Mouse (Mus musculus) hindbrain, embryonic 11.5 days (tissue): Measurements from ENCODE around the gene Aasdh. TPM values are rescaled to one million over a fixed set of nuclear protein-coding genes. Genes with fewer than 3 reads are reported as not detected.
"Not testable (repeated sequence)": the region's sequence is repeated elsewhere in the genome, so short reads cannot be mapped to it uniquely, and the experiment has no call there.

Source experiments
- ATAC-seq: fragments of 200-750 bp; cut with Nextera tagmentation; 2 replicates; pipeline ENCODE4 v1.8.0; 2017; ENCODE audit warnings: mild to moderate bottlenecking, moderate TSS enrichment, moderate library complexity; ENCODE audit not compliant: low FRiP score
- DNase-seq: peaks from one replicate; pipeline ENCODE4 v3.0.0-alpha.2; 2015; ENCODE audit warnings: low spot score
- H3K27ac ChIP-seq: fragments of 300-500 bp; sonication (generic); 2 replicates; pipeline ENCODE4 v1.5.1; 2014; ENCODE audit warnings: mild to moderate bottlenecking, low read depth, low read length
- H3K27me3 ChIP-seq: fragments of 300-500 bp; sonication (generic); 2 replicates; pipeline ENCODE4 v1.6.1; 2014; ENCODE audit warnings: mild to moderate bottlenecking, low read length, moderate library complexity, mixed read lengths; ENCODE audit not compliant: control insufficient read depth, insufficient read depth
- H3K36me3 ChIP-seq: fragments of 300-500 bp; sonication (generic); 2 replicates; pipeline ENCODE4 v1.6.1; 2014; ENCODE audit warnings: mild to moderate bottlenecking, low read length, moderate library complexity, mixed read lengths; ENCODE audit not compliant: control insufficient read depth, insufficient read depth
- H3K4me1 ChIP-seq: fragments of 300-500 bp; sonication (generic); replicated peaks from 2 replicates; pipeline ENCODE4 v1.6.1; 2014; ENCODE audit warnings: low read length, mixed read lengths; ENCODE audit not compliant: control insufficient read depth, insufficient read depth
- H3K4me2 ChIP-seq: fragments of 300-500 bp; sonication (generic); replicated peaks from 2 replicates; pipeline ENCODE4 v1.6.1; 2014; ENCODE audit warnings: mild to moderate bottlenecking, low read depth, low read length
- H3K4me3 ChIP-seq: fragments of 300-500 bp; sonication (generic); 2 replicates; pipeline ENCODE4 v1.5.1; 2014; ENCODE audit warnings: low read depth, low read length
- H3K9ac ChIP-seq: fragments of 300-500 bp; sonication (generic); 2 replicates; pipeline ENCODE4 v1.6.1; 2014; ENCODE audit warnings: low read depth, low read length
- H3K9me3 ChIP-seq: fragments of 300-500 bp; sonication (generic); 2 replicates; pipeline ENCODE4 v1.6.1; 2016; ENCODE audit warnings: low read length; ENCODE audit not compliant: control insufficient read depth
- WGBS: fragments of 180-500 bp; shearing (Covaris S2); extraction: QIAGEN DNeasy Blood & Tissue Kit; methylation state at CpG from one replicate; pipeline ENCODE4 v1.1.7; 2014; 5-methylcytosine and 5-hydroxymethylcytosine counted together
- polyA plus RNA-seq: library from polyadenylated mRNA; unstranded; fragments of >200 nt; fragmentation: Nextera tagmentation; extraction: Ambion mirVana; gene quantifications from 2 replicates; pipeline ENCODE4 v1.2.1, GENCODE M21; 2014

Aasdh gene
- polyA plus RNA-seq, 1 experiment from 2014 or later = 17.2 TPM

GRCm38 (mm10) chr5:76924296-76924695, 19.0 kb upstream of the Aasdh start:
- H3K4me1 ChIP-seq = no peaks in the 10 kb centered on the region
- H3K4me2 ChIP-seq = no peak overlapping the region
- no peak overlapping the region for H3K9ac ChIP-seq
- WGBS = 81% methylated on average over 1 of the region's 1 CpGs
- H3K27me3 ChIP-seq = no peaks in the 10 kb centered on the region
- peaks cover 7% of the 10 kb centered on the region; the same call in 1 of the 2 replicates for H3K36me3 ChIP-seq
- H3K27ac ChIP-seq = no peak overlapping the region
- H3K4me3 ChIP-seq = no peak overlapping the region
- H3K9me3 ChIP-seq = no peaks in the 10 kb centered on the region
- ATAC-seq = no peak
- DNase-seq = no peak

GRCm38 (mm10) chr5:76923428-76923827, 18.1 kb upstream of the Aasdh start:
- Histone ChIP-seq H3K36me3 (peaks cover 7% of the 10 kb centered on the region; the same call in 1 of the 2 replicates), H3K4me2 (no peak overlapping the region), H3K9me3 (no peaks in the 10 kb centered on the region), H3K27me3 (no peaks in the 10 kb centered on the region), H3K9ac (no peak overlapping the region), H3K27ac (no peak overlapping the region), H3K4me1 (no peaks in the 10 kb centered on the region), H3K4me3 (no peak overlapping the region)
- ATAC-seq (no peak), DNase-seq (no peak)
- WGBS = 95% methylated on average over 13 of the region's 13 CpGs

- H3K9ac ChIP-seq = no peak overlapping the region
- H3K27ac ChIP-seq = no peak overlapping the region
- H3K27me3 ChIP-seq = no peaks in the 10 kb centered on the region
- DNase-seq (no peak), ATAC-seq (no peak)
- no peak overlapping the region for H3K4me3 ChIP-seq
- peaks cover 7% of the 10 kb centered on the region; the same call in 1 of the 2 replicates for H3K36me3 ChIP-seq
- WGBS = 91% methylated on average over 4 of the region's 4 CpGs
- H3K4me1 ChIP-seq = no peaks in the 10 kb centered on the region
- H3K9me3 ChIP-seq = no peaks in the 10 kb centered on the region
- H3K4me2 ChIP-seq = no peak overlapping the region
Observed at GRCm38 (mm10) chr5:76922833-76923232, 17.5 kb upstream of the Aasdh start.

- not testable (repeated sequence) for H3K9me3 ChIP-seq, H3K9ac ChIP-seq, DNase-seq, H3K4me3 ChIP-seq, H3K27ac ChIP-seq, H3K27me3 ChIP-seq, H3K4me1 ChIP-seq, ATAC-seq, H3K36me3 ChIP-seq, H3K4me2 ChIP-seq
- 94% methylated on average over 5 of the region's 5 CpGs for WGBS
Observed at GRCm38 (mm10) chr5:76912522-76912921, 7.2 kb upstream of the Aasdh start.

- H3K9me3 ChIP-seq = no peaks in the 10 kb centered on the region
- no peak for ATAC-seq
- H3K4me2 ChIP-seq = no peak overlapping the region
- no peaks in the 10 kb centered on the region for H3K27me3 ChIP-seq
- no peaks in the 10 kb centered on the region for H3K36me3 ChIP-seq
- H3K4me3 ChIP-seq = no peak overlapping the region
- 89% methylated on average over 3 of the region's 3 CpGs for WGBS
- no peak overlapping the region for H3K9ac ChIP-seq
- H3K4me1 ChIP-seq = no peaks in the 10 kb centered on the region
- H3K27ac ChIP-seq = no peak overlapping the region
- no peak for DNase-seq
Observed at GRCm38 (mm10) chr5:76910807-76911206, 5.5 kb upstream of the Aasdh start.

- no peak for ATAC-seq
- H3K4me1 ChIP-seq = no peaks in the 10 kb centered on the region
- H3K9ac ChIP-seq = peak overlapping the region; percentile 82
- DNase-seq = no peak
- H3K36me3 ChIP-seq = no peaks in the 10 kb centered on the region
- H3K4me3 ChIP-seq = peak overlapping the region; percentile 69
- H3K4me2 ChIP-seq = peak overlapping the region; percentile 77
- H3K27me3 ChIP-seq = no peaks in the 10 kb centered on the region
- no peak overlapping the region for H3K27ac ChIP-seq
- WGBS = 34% methylated on average over 3 of the region's 3 CpGs
- H3K9me3 ChIP-seq = no peaks in the 10 kb centered on the region
Observed at GRCm38 (mm10) chr5:76906155-76906499, 813 bp upstream of the Aasdh start.

- Histone ChIP-seq H3K9ac (peak overlapping the region; percentile 82), H3K27ac (peak overlapping the region; percentile 61; the same call in 1 of the 2 replicates), H3K36me3 (no peaks in the 10 kb centered on the region), H3K9me3 (no peaks in the 10 kb centered on the region), H3K4me1 (no peaks in the 10 kb centered on the region), H3K4me3 (peak overlapping the region; percentile 69), H3K4me2 (peak overlapping the region; percentile 60), H3K27me3 (no peaks in the 10 kb centered on the region)
- DNase-seq (peak; percentile 37), ATAC-seq (peak; percentile 0; the same call in 1 of the 2 replicates)
- 1% methylated on average over 19 of the region's 19 CpGs for WGBS
Observed at GRCm38 (mm10) chr5:76904713-76905404, 455 bp downstream of the Aasdh start.

- H3K9me3 ChIP-seq = no peaks in the 10 kb centered on the region
Observed at GRCm38 (mm10) chr5:76902131-76902530, 3.2 kb downstream of the Aasdh start.

GRCm38 (mm10) chr5:76893084-76893483, 12.2 kb downstream of the Aasdh start:
- WGBS = 81% methylated on average over 2 of the region's 2 CpGs
- no peak for DNase-seq
- no peak for ATAC-seq

More at GRCm38 (mm10) chr5:76902131-76902530, 3.2 kb downstream of the Aasdh start:
- ATAC-seq (no peak), DNase-seq (no peak)
- Histone ChIP-seq H3K4me1 (no peaks in the 10 kb centered on the region), H3K4me2 (no peak overlapping the region), H3K4me3 (no peak overlapping the region), H3K27me3 (no peaks in the 10 kb centered on the region), H3K9ac (no peak overlapping the region), H3K36me3 (no peaks in the 10 kb centered on the region), H3K27ac (no peak overlapping the region)
- WGBS = 87% methylated on average over 4 of the region's 4 CpGs

More at GRCm38 (mm10) chr5:76893084-76893483, 12.2 kb downstream of the Aasdh start:
- no peak overlapping the region for H3K4me2 ChIP-seq
- no peaks in the 10 kb centered on the region for H3K27me3 ChIP-seq
- H3K4me3 ChIP-seq = no peak overlapping the region
- H3K9ac ChIP-seq = no peak overlapping the region
- no peaks in the 10 kb centered on the region for H3K4me1 ChIP-seq
- no peaks in the 10 kb centered on the region for H3K36me3 ChIP-seq
- no peaks in the 10 kb centered on the region for H3K9me3 ChIP-seq
- H3K27ac ChIP-seq = no peak overlapping the region
